Mouse (Mus musculus): ENCODE results near the gene Pycr1. TPM values are rescaled to one million over a fixed set of nuclear protein-coding genes. Genes with fewer than 3 reads are reported as not detected.

Pycr1 gene
- polyA plus RNA-seq, 1 experiment, result 41.7 TPM

GRCm38 (mm10) chr11:120660301-120661075, 16.9 kb upstream of the Pycr1 start:
- Histone ChIP-seq H3K4me1 (ENCODE audit: control insufficient read depth, insufficient read depth, low read length) (peaks cover 2% of the 10 kb centered on the region), H3K36me3 (ENCODE audit: control insufficient read depth, insufficient read depth, low read length, poor library complexity, severe bottlenecking) (no peaks in the 10 kb centered on the region), H3K27ac (ENCODE audit: insufficient read depth, low read length) (no peak overlapping the region), H3K9ac (ENCODE audit: low read depth, poor library complexity, severe bottlenecking) (peak overlapping the region; percentile 78), H3K9me3 (replicated peaks; ENCODE audit: control insufficient read depth, insufficient read depth, low read length, poor library complexity, severe bottlenecking) (no peaks in the 10 kb centered on the region), H3K4me3 (ENCODE audit: low read depth, low read length) (peak overlapping the region; percentile 87), H3K27me3 (ENCODE audit: control insufficient read depth, insufficient read depth, low read length, poor library complexity, severe bottlenecking) (peaks cover 3% of the 10 kb centered on the region; the same call in 1 of the 2 replicates)
- TF ChIP-seq POLR2A (IDR thresholded peaks at IDR 0.05; ENCODE audit: insufficient read depth, low read length), result no peak
- TF ChIP-seq CTCF (IDR thresholded peaks at IDR 0.05; ENCODE audit: low read depth, low read length), result no peak
- TF ChIP-seq EP300 (IDR thresholded peaks at IDR 0.05; ENCODE audit: insufficient read depth, low read depth, low read length), result no peak

GRCm38 (mm10) chr11:120659509-120660300, 16.1 kb upstream of the Pycr1 start:
- Histone ChIP-seq H3K4me3 (ENCODE audit: low read depth, low read length) (peak overlapping the region; percentile 87), H3K4me1 (ENCODE audit: control insufficient read depth, insufficient read depth, low read length) (peaks cover 2% of the 10 kb centered on the region), H3K27ac (ENCODE audit: insufficient read depth, low read length) (no peak overlapping the region), H3K36me3 (ENCODE audit: control insufficient read depth, insufficient read depth, low read length, poor library complexity, severe bottlenecking) (no peaks in the 10 kb centered on the region), H3K9me3 (replicated peaks; ENCODE audit: control insufficient read depth, insufficient read depth, low read length, poor library complexity, severe bottlenecking) (no peaks in the 10 kb centered on the region), H3K27me3 (ENCODE audit: control insufficient read depth, insufficient read depth, low read length, poor library complexity, severe bottlenecking) (peaks cover 3% of the 10 kb centered on the region; the same call in 1 of the 2 replicates), H3K9ac (ENCODE audit: low read depth, poor library complexity, severe bottlenecking) (peak overlapping the region; percentile 78)
- TF ChIP-seq EP300 (IDR thresholded peaks at IDR 0.05; ENCODE audit: insufficient read depth, low read depth, low read length) (no peak), POLR2A (IDR thresholded peaks at IDR 0.05; ENCODE audit: insufficient read depth, low read length) (no peak), CTCF (IDR thresholded peaks at IDR 0.05; ENCODE audit: low read depth, low read length) (no peak)

- Histone ChIP-seq H3K27ac (ENCODE audit: insufficient read depth, low read length) (no peak overlapping the region), H3K9me3 (replicated peaks; ENCODE audit: control insufficient read depth, insufficient read depth, low read length, poor library complexity, severe bottlenecking) (no peaks in the 10 kb centered on the region), H3K4me1 (ENCODE audit: control insufficient read depth, insufficient read depth, low read length) (peaks cover 2% of the 10 kb centered on the region), H3K9ac (ENCODE audit: low read depth, poor library complexity, severe bottlenecking) (no peak overlapping the region), H3K36me3 (ENCODE audit: control insufficient read depth, insufficient read depth, low read length, poor library complexity, severe bottlenecking) (no peaks in the 10 kb centered on the region), H3K4me3 (ENCODE audit: low read depth, low read length) (peak overlapping the region; percentile 87; the same call in 1 of the 2 replicates), H3K27me3 (ENCODE audit: control insufficient read depth, insufficient read depth, low read length, poor library complexity, severe bottlenecking) (peaks cover 3% of the 10 kb centered on the region; the same call in 1 of the 2 replicates)
- TF ChIP-seq EP300 (IDR thresholded peaks at IDR 0.05; ENCODE audit: insufficient read depth, low read depth, low read length) (0 out of 2 replicates have a peak, but pooled peaks have one; percentile 33), CTCF (IDR thresholded peaks at IDR 0.05; ENCODE audit: low read depth, low read length) (peak; percentile 93), POLR2A (IDR thresholded peaks at IDR 0.05; ENCODE audit: insufficient read depth, low read length) (no peak)
Measured at GRCm38 (mm10) chr11:120658876-120659410, 15.4 kb upstream of the Pycr1 start.

- Histone ChIP-seq H3K4me3 (ENCODE audit: low read depth, low read length) (no peak overlapping the region), H3K9me3 (replicated peaks; ENCODE audit: control insufficient read depth, insufficient read depth, low read length, poor library complexity, severe bottlenecking) (no peaks in the 10 kb centered on the region), H3K4me1 (ENCODE audit: control insufficient read depth, insufficient read depth, low read length) (peaks cover 2% of the 10 kb centered on the region), H3K9ac (ENCODE audit: low read depth, poor library complexity, severe bottlenecking) (no peak overlapping the region), H3K36me3 (ENCODE audit: control insufficient read depth, insufficient read depth, low read length, poor library complexity, severe bottlenecking) (no peaks in the 10 kb centered on the region), H3K27me3 (ENCODE audit: control insufficient read depth, insufficient read depth, low read length, poor library complexity, severe bottlenecking) (peaks cover 3% of the 10 kb centered on the region; the same call in 1 of the 2 replicates), H3K27ac (ENCODE audit: insufficient read depth, low read length) (no peak overlapping the region)
- no peak for TF ChIP-seq EP300 (IDR thresholded peaks at IDR 0.05; ENCODE audit: insufficient read depth, low read depth, low read length)
- no peak for TF ChIP-seq CTCF (IDR thresholded peaks at IDR 0.05; ENCODE audit: low read depth, low read length)
- no peak for TF ChIP-seq POLR2A (IDR thresholded peaks at IDR 0.05; ENCODE audit: insufficient read depth, low read length)
Measured at GRCm38 (mm10) chr11:120657301-120657700, 13.7 kb upstream of the Pycr1 start.

- Histone ChIP-seq H3K9me3 (replicated peaks; ENCODE audit: control insufficient read depth, insufficient read depth, low read length, poor library complexity, severe bottlenecking) (no peaks in the 10 kb centered on the region), H3K4me3 (ENCODE audit: low read depth, low read length) (no peak overlapping the region), H3K4me1 (ENCODE audit: control insufficient read depth, insufficient read depth, low read length) (no peaks in the 10 kb centered on the region), H3K27me3 (ENCODE audit: control insufficient read depth, insufficient read depth, low read length, poor library complexity, severe bottlenecking) (no peaks in the 10 kb centered on the region), H3K9ac (ENCODE audit: low read depth, poor library complexity, severe bottlenecking) (no peak overlapping the region), H3K36me3 (ENCODE audit: control insufficient read depth, insufficient read depth, low read length, poor library complexity, severe bottlenecking) (no peaks in the 10 kb centered on the region), H3K27ac (ENCODE audit: insufficient read depth, low read length) (no peak overlapping the region)
- no peak for TF ChIP-seq EP300 (IDR thresholded peaks at IDR 0.05; ENCODE audit: insufficient read depth, low read depth, low read length)
- TF ChIP-seq CTCF (IDR thresholded peaks at IDR 0.05; ENCODE audit: low read depth, low read length), result no peak
- TF ChIP-seq POLR2A (IDR thresholded peaks at IDR 0.05; ENCODE audit: insufficient read depth, low read length), result no peak
Measured at GRCm38 (mm10) chr11:120654741-120655140, 11.2 kb upstream of the Pycr1 start.

Data from ES-Bruce4 (cell line).